Mouse (Mus musculus) thymus, postnatal 10 days (tissue): ENCODE data around the gene Spint1.

Experiments
- DNase-seq, 2 experiments: peaks; one replicate each; pipeline ENCODE4 v3.0.0; 2021; ENCODE audit warnings: low spot score in 2 of 2

Gene Spint1

DNA sequence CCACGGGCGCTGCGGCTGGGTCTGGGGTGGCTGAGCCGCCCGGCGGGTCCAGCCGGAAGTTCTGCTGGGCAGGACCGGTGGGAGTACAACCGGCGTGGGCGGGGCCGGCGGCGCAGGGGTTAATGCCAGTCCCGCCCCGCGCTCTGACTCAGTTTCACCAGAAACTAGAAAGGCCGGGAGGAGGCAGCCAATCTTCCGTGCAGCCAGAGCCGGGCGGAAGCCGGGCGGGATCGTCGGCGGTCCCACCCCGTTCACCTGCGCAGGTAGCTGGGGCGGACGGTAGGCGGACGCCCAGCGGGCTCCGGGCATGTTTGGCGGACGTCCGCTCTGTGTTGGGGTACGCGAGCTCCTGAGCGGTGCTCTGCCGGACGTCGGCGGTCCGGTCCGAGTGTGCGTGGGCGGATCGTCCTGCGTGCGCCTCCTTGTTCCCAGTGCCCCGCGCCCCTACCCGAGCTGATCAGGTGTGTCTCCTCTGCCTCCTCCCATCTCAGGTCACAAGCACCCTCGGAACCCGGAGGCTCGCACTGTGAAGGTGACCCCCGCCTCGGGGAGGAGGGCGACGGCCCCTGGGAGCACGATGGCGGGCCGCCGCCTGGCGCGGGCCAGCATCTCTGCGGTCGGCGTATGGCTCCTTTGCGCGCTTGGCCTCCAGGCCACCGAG lies at the start of gene Spint1:
TSS of gene Spint1 (plus strand) at position 153 of the 661 bp plus-strand sequence.
- no peak for DNase-seq

DNA sequence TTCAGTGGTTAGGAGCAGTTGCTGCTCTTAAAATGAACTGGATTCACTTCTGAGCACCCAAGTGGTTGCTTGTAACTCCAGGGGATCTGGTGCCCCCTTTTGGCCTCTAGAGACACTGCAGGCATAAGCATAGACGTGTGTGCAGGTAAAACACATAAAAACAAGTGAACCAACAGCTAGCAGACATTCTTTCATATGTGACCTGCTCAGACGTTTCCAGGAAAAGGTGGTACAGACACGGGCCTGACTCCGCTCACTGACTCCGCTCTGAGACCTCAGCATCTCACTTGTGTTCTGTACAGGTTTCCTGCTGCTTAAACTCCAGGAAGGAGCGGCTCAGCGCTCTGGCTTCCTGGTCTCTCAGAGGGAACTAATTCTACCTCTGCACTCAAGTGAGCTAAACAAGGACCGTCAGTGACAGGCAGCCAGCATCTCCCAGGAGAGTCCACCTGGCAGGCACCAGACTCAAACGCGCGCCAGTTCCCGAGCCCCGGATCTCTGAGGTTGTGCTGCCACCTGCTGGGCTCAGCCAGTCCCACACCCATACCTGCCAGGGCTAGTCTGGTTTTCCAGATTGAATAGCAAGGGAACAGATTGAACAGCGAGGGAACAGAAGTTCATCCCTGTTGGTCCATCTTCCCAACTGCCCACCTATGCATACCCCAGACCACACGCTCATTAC lies 48.0 kb upstream of the Spint1 start:
- DNase-seq: peak; percentile 64 to 85

DNA sequence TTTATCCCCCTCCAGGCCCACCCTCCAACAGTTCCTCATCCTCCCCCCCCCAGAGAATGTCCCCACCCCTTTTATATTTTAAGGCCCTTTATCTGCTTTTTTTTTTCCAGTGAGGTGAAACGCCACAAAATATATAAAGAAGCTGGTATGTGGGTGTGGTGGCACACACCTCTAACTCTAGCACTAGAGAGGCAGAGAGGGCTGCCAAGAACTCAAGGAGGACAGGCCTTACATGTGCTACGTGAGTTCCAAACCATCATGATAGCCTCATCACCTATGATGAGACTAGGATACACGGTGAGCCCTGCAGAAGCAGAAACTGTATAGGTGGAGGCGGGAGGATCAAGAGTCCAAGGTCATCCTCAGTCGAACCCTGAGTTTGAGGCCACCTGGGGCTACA lies 46.2 kb upstream of the Spint1 start:
- no peak for DNase-seq

DNA sequence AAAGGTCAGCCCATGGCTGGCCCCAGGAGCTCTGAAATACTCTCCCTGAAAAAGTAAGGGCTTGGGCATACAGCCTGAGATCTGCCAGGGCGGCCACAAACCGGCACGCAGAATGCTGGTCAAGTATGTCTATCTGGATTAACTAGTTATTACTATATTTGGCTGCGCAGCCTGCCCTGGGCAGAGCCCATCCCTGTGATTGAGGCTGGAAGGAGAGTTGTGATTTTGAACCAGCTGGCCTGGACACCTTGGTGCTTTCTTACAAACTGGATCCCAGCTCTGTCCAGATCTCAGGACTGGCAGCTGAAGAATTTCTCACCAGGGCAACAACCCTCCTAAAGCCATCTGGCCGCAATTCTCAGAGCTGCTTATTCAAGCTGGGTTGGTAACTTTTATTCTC lies 43.0 kb upstream of the Spint1 start:
- DNase-seq: no peak

DNA sequence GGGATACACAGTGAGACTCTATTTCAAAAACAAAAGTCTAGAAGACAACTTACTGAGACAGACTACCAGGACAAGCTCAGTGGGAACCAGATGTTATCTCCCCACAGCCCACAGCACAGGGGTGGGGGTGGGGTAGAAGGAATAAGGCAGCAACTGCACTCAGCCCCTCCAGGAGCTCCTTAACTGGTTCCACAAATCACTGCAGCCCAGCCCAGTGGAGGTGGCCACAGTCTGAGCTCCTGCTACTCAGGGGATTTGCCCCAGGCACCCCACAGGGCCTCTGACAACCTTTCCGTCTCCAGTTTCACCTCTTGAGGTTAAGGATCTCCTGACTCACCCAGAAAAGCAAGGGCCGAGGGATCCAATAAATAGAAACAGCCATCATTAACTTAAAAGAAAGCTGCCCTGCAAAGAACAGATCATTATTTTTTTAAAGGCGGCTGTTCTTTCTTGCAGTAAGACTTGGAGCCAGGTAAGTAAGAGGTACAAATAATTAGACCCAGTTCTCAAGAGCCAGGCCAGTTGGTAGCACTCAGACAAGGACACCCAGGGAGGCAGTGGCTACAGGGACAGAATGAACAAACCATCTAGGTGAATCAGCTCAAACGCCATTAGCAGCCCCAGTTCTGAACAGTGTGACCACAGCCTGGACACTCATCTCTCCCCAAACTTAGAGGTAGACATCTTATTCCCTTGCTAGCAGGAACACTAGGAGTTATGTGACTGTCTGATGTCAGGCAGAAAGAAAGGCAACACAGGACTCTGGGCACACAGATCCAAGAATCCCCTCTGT lies 40.6 kb upstream of the Spint1 start:
- DNase-seq: no peak

DNA sequence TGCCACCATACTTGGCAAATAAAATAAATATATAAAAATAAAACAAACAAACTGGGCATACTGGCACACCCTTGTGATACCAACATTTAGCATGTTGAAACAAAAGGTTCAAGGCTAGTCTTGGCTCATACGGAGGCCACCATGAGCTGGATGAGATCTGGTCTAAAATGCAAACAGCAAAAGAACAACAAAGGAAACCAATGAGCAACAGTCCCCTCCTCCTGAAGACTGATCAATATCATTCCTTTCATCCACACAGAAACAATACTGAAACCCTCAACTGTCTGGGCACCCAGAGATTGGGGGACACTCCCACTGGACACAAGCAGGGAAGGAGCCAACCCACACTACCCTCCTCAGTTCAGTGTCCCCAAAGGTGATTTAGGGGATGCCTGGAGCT lies 39.7 kb upstream of the Spint1 start:
- no peak for DNase-seq

DNA sequence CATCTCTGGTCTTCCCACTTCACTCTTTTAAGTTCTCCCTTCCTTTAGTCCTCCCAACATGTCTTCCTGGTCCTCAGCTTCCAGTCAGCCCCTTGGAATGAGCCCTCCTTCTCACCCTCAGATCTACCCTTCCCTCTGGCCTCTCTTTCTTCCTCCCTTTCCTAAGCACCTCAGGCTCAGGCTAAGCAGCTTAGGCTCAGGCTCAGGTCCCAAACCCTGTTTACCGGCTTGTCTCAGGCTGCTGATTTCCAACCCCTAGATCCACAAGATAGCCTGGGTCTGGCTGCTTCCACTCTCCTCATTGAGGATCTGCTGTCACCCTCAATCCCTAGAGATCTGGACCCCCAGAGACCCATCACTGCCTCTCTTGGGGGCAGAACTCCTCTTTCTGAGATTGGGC lies 39.1 kb upstream of the Spint1 start:
- no peak for DNase-seq

DNA sequence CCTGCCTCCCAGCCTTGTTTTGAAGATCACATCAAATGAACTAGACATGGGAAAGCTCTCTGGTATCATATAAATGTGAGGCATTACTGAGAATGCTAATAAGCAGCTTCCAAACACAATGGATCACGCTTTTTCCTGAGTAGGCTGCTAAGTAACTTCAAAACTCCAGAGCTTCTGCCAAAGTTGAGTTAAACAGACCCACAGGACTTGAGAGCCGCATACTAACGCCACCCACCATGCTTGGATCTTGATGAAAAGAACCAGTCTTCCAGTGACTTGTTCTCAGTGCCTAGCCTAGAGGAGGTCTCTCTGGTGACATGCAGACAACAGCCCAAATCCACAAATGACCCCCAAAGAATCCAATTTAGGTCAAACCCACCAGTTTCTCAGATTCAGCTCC lies 38.2 kb upstream of the Spint1 start:
- DNase-seq: no peak

DNA sequence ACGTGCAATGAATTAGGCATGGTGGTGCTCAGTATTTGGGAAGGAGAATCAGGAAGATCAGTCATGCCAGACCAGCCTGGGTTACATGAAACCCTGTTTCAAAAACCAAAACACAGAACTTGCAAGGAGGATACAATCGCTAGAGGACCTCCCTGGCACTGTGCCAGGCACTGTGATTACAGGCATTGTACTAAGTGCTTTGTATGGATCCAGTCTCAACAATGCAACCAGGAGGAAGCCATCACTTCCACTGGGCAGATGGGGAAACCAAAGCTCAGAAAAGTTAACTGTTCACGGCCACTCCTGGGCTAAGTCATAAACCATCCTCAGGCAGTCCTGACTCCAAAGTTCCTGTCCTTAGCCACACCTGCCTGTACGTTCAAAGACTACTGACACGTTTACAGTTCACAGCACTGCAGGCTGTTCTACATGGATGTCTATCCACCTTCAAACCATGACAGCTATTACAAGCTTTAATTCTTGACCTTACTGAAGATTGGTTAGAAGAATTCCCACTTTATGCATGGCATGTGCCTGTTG lies 34.2 kb upstream of the Spint1 start:
- no peak for DNase-seq

DNA sequence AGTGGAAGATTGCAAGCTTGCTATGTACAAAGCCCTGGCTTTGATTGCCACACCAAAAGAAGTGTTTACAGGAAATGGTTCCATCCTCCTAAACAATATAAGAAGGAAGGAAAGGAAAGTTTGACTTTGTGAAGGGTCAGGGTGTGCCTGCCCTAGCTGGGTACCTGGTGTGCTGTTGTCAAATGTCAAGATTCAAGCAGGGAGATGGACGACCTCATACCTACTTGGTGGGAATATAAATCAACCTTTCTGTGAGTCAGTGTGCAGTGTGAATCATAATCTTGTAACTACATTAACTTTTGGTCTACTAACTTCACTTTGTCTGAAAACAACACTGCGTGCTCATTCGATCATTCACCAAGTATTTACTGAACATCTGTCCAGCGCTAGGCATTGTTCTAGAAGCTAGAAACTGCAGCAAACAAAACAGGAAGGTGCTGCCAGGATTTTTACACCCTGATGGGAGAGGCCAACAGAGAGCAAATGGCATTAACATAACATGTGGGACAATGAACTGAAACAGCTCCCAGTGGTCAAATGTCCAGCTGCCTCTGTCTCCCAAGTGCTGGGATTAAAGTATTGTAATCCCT lies 33.2 kb upstream of the Spint1 start:
- no peak for DNase-seq

DNA sequence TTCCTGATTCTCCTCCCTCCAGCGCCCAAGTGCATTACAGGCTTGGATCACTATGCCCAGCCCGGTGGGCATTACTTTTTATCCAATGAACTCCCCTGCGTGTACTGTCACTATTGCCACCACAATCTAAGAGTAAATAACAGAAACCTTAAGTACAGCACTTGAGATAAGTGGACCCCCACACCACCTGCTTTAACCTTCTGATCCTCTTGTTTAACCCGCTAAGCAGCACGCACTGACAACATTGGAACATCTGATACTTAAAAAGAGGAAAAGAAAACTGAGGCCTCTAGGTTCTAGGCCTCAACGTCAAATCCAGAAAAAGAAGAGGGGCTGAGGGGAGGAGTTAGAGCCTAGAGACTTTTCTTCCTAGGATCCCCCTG lies 29.2 kb upstream of the Spint1 start:
- no peak for DNase-seq

DNA sequence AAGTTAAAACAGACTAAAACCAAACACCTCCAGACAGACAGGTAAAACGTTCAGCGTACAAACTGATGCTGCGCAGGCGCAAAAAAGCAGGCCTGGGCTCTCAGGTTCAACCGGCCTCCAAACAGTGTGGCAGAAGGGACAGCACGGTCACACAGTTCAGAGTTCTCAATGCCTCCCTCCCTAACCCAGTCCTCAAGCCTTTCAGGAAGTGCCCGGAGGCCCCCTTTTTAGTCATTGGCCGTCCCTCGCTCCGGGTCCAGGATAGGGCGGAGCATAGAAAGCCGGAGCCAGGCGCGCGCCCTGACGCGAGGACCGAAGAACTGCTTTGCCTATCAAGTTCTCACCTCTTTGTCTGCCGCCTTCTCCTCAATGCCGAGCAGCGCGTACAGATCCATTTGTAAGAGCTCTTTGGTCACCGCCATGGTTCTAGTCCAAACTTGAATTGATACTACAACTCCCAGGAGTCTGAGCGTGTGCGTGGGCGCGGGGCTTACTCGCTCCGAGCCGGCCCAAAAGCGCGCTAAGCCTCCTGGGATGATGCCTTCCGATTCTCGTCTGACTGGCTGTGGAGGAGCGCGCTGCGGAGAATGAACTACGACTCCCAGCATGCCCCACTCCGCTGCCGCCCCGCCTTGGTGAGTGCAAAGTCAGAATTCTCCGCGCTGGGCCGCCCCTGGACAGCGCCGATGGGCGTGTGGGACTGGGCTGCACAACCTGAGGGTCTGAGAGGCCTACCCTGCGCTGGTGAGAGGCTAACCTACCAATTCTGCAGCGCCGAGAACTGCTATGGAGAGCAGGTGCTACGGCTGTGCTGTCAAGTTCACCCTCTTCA lies 28.6 kb upstream of the Spint1 start, which contains the start of the genes Zfyve19 and Dnajc17:
TSS of gene Zfyve19 (plus strand) at position 274 of the 832 bp plus-strand sequence.
TSS of gene Dnajc17 (minus strand) at position 452 of the 832 bp plus-strand sequence.
- DNase-seq: peak; percentile 88 to 89

DNA sequence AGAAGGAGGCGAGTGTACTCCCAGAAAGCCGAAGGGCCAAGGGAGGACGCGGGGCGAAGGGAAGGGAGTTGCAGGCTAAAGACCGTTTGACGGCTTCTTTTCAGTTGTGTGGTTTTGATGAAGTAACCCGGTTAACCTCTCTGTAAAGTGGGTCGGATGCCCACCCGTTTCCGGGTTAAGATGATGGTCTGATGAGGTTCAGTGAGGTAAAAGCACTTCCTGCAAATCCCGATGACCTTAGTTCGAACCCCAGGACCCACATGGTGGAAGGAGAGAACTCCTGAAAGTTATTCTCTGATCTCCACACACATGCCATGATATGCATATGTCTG lies 28.0 kb upstream of the Spint1 start:
- no peak for DNase-seq

DNA sequence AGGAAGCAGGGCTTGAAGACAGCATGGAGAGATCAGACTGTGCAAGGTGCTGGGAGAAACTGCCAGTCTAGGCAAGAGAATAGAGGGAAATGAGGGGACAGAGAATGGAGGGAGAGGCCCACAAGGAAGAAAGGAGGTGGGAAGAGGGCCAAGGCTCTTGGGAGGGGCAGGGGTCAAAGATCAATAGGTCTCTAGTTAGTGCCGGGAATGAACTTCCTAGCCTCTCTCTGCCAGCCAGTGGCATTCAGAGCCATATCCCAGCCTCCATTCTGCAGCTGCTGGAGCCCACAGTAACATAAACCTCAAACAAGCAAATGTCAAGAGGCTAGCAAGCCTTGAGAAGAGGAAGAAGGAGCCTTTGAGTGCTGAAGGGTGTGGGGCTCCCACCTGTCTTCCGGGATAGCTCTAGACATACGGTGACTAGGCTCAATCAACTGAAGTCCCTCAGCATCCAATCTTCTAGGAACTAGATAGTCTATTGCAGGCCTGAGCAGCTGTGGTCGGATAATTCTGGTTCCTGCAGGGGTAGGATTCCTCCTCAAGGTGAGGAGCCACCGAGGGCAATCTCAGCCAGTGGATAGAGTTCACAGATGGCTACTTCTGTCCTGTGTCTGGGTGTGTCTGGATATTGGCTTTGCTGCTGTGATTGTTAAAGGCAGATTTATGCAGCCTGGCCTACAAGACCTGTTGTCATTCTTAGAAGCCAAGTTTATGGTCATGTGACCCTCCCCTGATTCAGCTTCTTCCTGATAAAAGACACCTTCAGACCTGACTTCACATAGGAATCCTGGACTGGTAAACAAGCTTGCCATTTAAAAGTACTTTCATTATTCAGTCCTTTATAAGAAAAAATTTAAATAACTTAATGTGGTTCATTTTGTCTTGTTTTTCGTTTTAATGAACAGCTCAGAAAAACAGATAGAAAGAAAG lies 7.1 kb upstream of the Spint1 start, which contains the start of gene Ppp1r14d:
TSS of gene Ppp1r14d (minus strand) at position 132 of the 930 bp plus-strand sequence.
- no peak for DNase-seq

DNA sequence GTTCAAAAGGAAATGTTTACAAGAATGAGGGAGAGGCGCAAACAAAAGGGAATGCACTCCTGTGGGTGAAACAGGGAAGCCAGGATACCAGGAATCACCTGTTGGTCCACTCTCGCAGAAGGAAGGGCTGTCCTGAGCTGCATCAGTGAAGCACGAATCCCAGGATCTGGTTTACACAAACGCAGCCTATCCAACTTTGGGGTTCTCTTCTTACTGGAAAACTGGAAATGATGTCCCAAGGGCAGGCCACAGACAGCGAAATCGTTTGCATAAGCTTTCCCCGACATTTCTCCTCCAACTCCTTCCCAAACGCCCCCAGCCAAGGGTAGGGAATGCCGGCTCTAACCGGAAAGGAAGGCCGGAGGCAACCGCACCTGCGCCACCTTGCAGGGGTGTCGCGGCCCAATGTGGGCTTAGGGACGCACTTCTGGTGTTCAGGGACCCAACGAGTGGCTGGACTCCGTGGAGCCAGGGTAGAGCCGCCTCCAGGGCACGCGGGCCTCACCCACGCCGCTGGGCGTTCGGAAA lies 416 bp upstream of the Spint1 start:
- DNase-seq: no peak

DNA sequence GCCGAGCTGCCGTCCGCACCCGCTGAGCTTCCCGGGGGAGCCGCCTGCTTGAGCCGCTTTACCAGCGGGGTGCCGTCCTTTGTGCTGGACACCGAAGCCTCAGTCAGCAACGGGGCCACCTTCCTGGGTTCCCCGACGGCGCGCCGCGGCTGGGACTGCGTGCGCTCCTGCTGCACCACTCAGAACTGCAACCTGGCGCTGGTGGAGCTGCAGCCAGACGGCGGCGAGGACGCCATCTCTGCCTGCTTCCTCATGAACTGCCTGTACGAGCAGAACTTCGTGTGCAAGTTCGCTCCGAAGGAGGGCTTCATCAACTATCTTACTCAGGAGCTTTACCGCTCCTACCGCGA lies 684 bp downstream of the Spint1 start:
- no peak for DNase-seq

DNA sequence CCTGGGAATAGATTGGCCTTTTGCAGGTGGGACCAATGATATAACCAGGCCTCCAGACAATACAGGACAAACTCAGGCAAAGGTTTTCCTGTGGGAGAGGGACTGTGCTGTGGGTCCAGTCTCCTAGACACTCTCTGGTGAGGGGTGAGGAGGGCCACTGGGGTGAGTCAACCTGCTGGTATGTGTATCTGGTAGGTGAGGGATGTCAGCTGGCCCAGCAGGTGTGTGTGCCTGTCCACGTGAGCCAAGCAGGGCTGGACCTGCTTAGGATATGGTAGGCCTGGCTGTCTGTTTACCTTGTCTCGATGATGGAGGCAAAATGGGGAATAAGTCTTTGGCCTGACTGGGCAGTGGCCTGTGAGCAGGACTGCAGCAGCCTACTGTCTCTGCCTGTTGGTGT lies 1.5 kb downstream of the Spint1 start:
- no peak for DNase-seq

DNA sequence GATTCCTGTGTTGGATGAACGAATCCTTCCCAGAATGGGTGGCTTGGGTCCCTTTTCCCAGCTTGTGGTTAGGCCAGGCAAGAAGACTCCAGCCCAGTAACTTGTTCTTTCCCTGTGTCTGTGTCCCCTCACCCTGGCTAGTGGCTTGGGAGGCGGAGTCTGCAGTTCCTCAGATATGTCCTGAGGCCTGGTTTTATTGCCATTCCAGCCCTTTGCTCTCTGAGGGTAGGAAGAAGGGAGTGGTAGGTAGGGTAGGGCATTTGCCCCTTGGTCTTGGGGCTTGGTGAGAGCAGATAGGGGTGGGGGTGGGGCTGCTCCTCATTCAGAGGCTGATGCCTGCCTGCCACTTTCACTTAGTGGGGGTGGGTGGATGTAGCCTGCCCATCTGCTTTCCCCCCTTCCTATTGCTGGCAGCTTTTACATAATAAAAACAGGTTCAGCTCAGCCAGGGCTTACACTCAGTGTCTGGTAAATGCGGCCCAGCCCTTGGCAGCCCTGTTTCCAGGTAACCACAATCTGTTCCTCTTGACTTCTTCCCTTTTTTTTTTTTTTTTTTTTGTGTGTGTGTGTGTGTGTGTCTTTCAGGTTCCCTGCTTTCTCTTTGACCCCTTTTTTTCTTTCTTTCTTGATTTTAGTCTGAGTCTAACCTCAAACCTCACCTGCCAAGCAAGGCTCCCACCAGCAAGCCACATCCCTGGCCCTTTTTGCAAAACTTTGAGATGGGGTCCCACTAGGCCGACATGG lies 3.1 kb downstream of the Spint1 start:
- no peak for DNase-seq

DNA sequence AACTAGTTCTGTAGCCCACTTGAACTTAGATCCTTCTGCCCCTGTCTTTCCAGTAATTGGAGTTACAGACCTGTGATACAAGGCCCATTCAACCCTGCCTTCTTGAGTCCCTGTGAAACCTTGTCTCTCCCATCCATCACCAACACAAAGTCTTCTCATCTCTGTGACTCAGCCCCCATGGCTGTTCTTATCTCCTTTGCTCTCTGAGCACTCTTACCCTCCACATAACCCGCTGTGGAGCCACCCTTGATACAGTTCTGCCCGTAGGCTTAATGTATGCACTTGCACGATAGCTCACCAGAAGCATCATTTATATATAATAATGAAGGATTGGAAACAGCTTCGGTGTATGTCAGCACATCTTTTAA lies 3.6 kb downstream of the Spint1 start:
- DNase-seq: no peak
